ENCODE assay signal across 11 mouse cellular contexts in genomic region chr8:105367107-105367506, GRCm38 (mm10). TPM values are rescaled to one million over a fixed set of nuclear protein-coding genes. Genes with fewer than 3 reads are reported as not detected.
A peak's percentile ranks its signal among the peaks of the same experiment; 100 is the strongest.
DNase-seq lines count a peak whose midpoint lies in the region; ATAC-seq and TF ChIP-seq lines count a peak whose summit lies in the region.
"Had no signal": no experiment of that assay in that cellular context is flagged by ENCODE, and none has a peak within 500 bp of the region (broad histone marks: within the 10 kb centered on the region; RNA-seq: fewer than 3 reads in every experiment).

No protein-coding gene starts in this region.

- H3K27ac ChIP-seq in heart, adult 2 months, result no peak overlapping the region
- no peak overlapping the region for H3K27ac ChIP-seq in heart, embryonic 12.5 days (ENCODE audit: poor library complexity, severe bottlenecking)
- no peak overlapping the region for H3K27ac ChIP-seq in neural tube, embryonic 11.5 days (ENCODE audit: low read depth, low read length)
- H3K27ac ChIP-seq in bone marrow, adult 2 months (ENCODE audit: control insufficient read depth, insufficient read depth, low read depth, low read length, poor library complexity), result no peak overlapping the region
- H3K27ac ChIP-seq: forebrain, embryonic 10.5 days had no signal

- 85% methylated on average over 2 of the region's 2 CpGs for WGBS in heart, adult 2 months
- 67% methylated on average over 2 of the region's 2 CpGs for WGBS in heart, embryonic 12.5 days
- 74% methylated on average over 2 of the region's 2 CpGs for WGBS in neural tube, embryonic 11.5 days
- WGBS in bone marrow, adult 2 months, result 57% methylated on average over 2 of the region's 2 CpGs

- intact Hi-C loops in heart, adult 2 months (cut with DNase I), result no loop called here

- no peak for TF ChIP-seq POLR2A in heart, adult 2 months (IDR thresholded peaks at IDR 0.05; ENCODE audit: insufficient read depth, low read depth, low read length)
- TF ChIP-seq POLR2A in bone marrow, adult 2 months (IDR thresholded peaks at IDR 0.05; ENCODE audit: borderline replicate concordance, control insufficient read depth, low read depth, low read length), result no peak

- H3K4me3 ChIP-seq in heart, adult 2 months, result no peak overlapping the region
- H3K4me3 ChIP-seq in heart, embryonic 12.5 days, result no peak overlapping the region
- no peak overlapping the region for H3K4me3 ChIP-seq in neural tube, embryonic 11.5 days (ENCODE audit: low read depth, low read length)
- no peak overlapping the region for H3K4me3 ChIP-seq in bone marrow, adult 2 months (replicated peaks; ENCODE audit: control insufficient read depth, low read depth, low read length)
- H3K4me3 ChIP-seq: forebrain, embryonic 10.5 days; myocyte had no signal

- H3K4me2 ChIP-seq in heart, embryonic 12.5 days, result no peak overlapping the region
- H3K4me2 ChIP-seq in neural tube, embryonic 11.5 days (ENCODE audit: low read depth), result no peak overlapping the region

- no peaks in the 10 kb centered on the region for H3K79me2 ChIP-seq in heart, adult 2 months (replicated peaks; ENCODE audit: control insufficient read depth, insufficient read depth, low read length)

- TF ChIP-seq CTCF in heart, adult 2 months (IDR thresholded peaks at IDR 0.05), result peak; percentile 68
- TF ChIP-seq CTCF in bone marrow, adult 2 months (IDR thresholded peaks at IDR 0.05; ENCODE audit: control insufficient read depth, insufficient read depth, low read length), result peak; percentile 21; the same call in 1 of the 2 replicates

- DNase-seq in heart, adult 2 months, result no peak
- DNase-seq in neural tube, embryonic 11.5 days (ENCODE audit: low spot score), result peak; percentile 38
- no peak for DNase-seq in neural tube, embryonic 10.5 days (ENCODE audit: extremely low spot score, low spot score)
- DNase-seq in thymus, postnatal 25 days, result peak; percentile 29
- no peak for DNase-seq in heart, postnatal 4 days
- DNase-seq in frontal cortex, adult 2 months (ENCODE audit: extremely low spot score in 1 of 2, low spot score in 1 of 2), result no peak
- DNase-seq: cerebellum, adult 9-10 months had no signal

- no peaks in the 10 kb centered on the region for H3K9me3 ChIP-seq in heart, embryonic 12.5 days (replicated peaks)
- H3K9me3 ChIP-seq in neural tube, embryonic 11.5 days (ENCODE audit: control insufficient read depth, low read length), result no peaks in the 10 kb centered on the region
- H3K9me3 ChIP-seq: forebrain, embryonic 10.5 days had no signal

- peaks cover 3% of the 10 kb centered on the region for H3K4me1 ChIP-seq in heart, adult 2 months (ENCODE audit: control insufficient read depth, insufficient read depth, low read length)
- H3K4me1 ChIP-seq in heart, embryonic 12.5 days (replicated peaks), result peaks cover 15% of the 10 kb centered on the region; the same call in 1 of the 2 replicates
- H3K4me1 ChIP-seq in neural tube, embryonic 11.5 days (ENCODE audit: control insufficient read depth, insufficient read depth, low read length), result no peaks in the 10 kb centered on the region
- no peaks in the 10 kb centered on the region; the same call in 1 of the 2 replicates for H3K4me1 ChIP-seq in bone marrow, adult 2 months (ENCODE audit: control insufficient read depth, insufficient read depth, low read length)

- no peaks in the 10 kb centered on the region for H3K27me3 ChIP-seq in heart, adult 2 months (ENCODE audit: control insufficient read depth, insufficient read depth, low read length)
- no peaks in the 10 kb centered on the region; the same call in 1 of the 2 replicates for H3K27me3 ChIP-seq in heart, embryonic 12.5 days (replicated peaks)
- no peaks in the 10 kb centered on the region for H3K27me3 ChIP-seq in neural tube, embryonic 11.5 days (ENCODE audit: control insufficient read depth, insufficient read depth, low read length)

- TF ChIP-seq EP300 in heart, adult 2 months (IDR thresholded peaks at IDR 0.05; ENCODE audit: insufficient read depth, low read depth, low read length), result no peak

- no peaks in the 10 kb centered on the region for H3K36me3 ChIP-seq in heart, adult 2 months (ENCODE audit: control insufficient read depth, insufficient read depth, low read length)
- 0 out of 2 replicates have a peak, but pooled peaks cover 6% of the 10 kb centered on the region for H3K36me3 ChIP-seq in heart, embryonic 12.5 days
- no peaks in the 10 kb centered on the region for H3K36me3 ChIP-seq in neural tube, embryonic 11.5 days (ENCODE audit: control insufficient read depth, insufficient read depth, low read length)

- no peak for ATAC-seq in heart, embryonic 12.5 days (ENCODE audit: insufficient number of reproducible peaks, low FRiP score)
- ATAC-seq in neural tube, embryonic 11.5 days (ENCODE audit: insufficient read depth, low FRiP score, low TSS enrichment), result no peak

- no peak overlapping the region for H3K9ac ChIP-seq in heart, adult 2 months (ENCODE audit: low read depth, low read length)
- H3K9ac ChIP-seq in heart, embryonic 12.5 days, result no peak overlapping the region
- H3K9ac ChIP-seq in neural tube, embryonic 11.5 days (ENCODE audit: low read length), result no peak overlapping the region

RNA-seq across cellular contexts. Expression of gene Plekhg4, which starts 6.0 kb away (rescaled TPM):
- total RNA-seq in heart, adult 2 months (2021), result under 1 TPM in 1 of 2 experiments, not detected in 1; 0.10 TPM
- polyA plus RNA-seq in heart, adult 2 months (2012; rRNA removed), result 0.20 and 0.29 TPM in 2 replicates
- 0.23 TPM in 1 of 2 replicates, not detected in the other for polyA plus RNA-seq in heart, embryonic 12.5 days (2016; fragmentation: Nextera tagmentation; extraction: Ambion mirVana)
- polyA plus RNA-seq in neural tube, embryonic 11.5 days (2014; fragmentation: Nextera tagmentation; extraction: Ambion mirVana), result 0.54 and 0.89 TPM in 2 replicates
- not detected in 2 replicates for polyA plus RNA-seq in bone marrow, adult 2 months (2011; ENCODE audit: insufficient read depth, insufficient read length, low replicate concordance, missing spikeins)
- total RNA-seq in heart, postnatal 4 days (2021), result under 1 TPM in 1 of 2 experiments, not detected in 1; 0.17 TPM
- 3.2 TPM in 2 replicates for polyA plus RNA-seq in frontal cortex, adult 2 months (2012; rRNA removed)

RNA-seq across cellular contexts. Expression of gene Slc9a5, which starts 18.5 kb away (rescaled TPM):
- under 1 TPM; 0.36 to 0.37 TPM for total RNA-seq in heart, adult 2 months (2021)
- 1.7 and 2.1 TPM in 2 replicates for polyA plus RNA-seq in heart, adult 2 months (2012; rRNA removed)
- 1.6 and 2.0 TPM in 2 replicates for polyA plus RNA-seq in heart, embryonic 12.5 days (2016; fragmentation: Nextera tagmentation; extraction: Ambion mirVana)
- 4.1 TPM in 2 replicates for polyA plus RNA-seq in neural tube, embryonic 11.5 days (2014; fragmentation: Nextera tagmentation; extraction: Ambion mirVana)
- polyA plus RNA-seq in bone marrow, adult 2 months (2011; ENCODE audit: insufficient read depth, insufficient read length, low replicate concordance, missing spikeins), result 3.7 and 7.8 TPM in 2 replicates
- total RNA-seq in heart, postnatal 4 days (2021), result 1 to 10 TPM; 3.3 to 3.5 TPM
- 26.1 and 26.4 TPM in 2 replicates for polyA plus RNA-seq in frontal cortex, adult 2 months (2012; rRNA removed)

RNA-seq across cellular contexts. Expression of gene Fhod1, which starts 19.4 kb away (rescaled TPM):
- total RNA-seq in heart, adult 2 months (2021), result 1 to 10 TPM; 4.4 to 6.9 TPM
- polyA plus RNA-seq in heart, adult 2 months (2012; rRNA removed), result 14.2 and 17.3 TPM in 2 replicates
- 1.6 and 2.0 TPM in 2 replicates for polyA plus RNA-seq in heart, embryonic 12.5 days (2016; fragmentation: Nextera tagmentation; extraction: Ambion mirVana)
- polyA plus RNA-seq in neural tube, embryonic 11.5 days (2014; fragmentation: Nextera tagmentation; extraction: Ambion mirVana), result 1.8 and 1.9 TPM in 2 replicates
- polyA plus RNA-seq in bone marrow, adult 2 months (2011; ENCODE audit: insufficient read depth, insufficient read length, low replicate concordance, missing spikeins), result 24.6 and 66.3 TPM in 2 replicates
- 10 to 100 TPM in 1 of 2 experiments, 1 to 10 TPM in 1; 9.0 to 10.4 TPM for total RNA-seq in heart, postnatal 4 days (2021)
- polyA plus RNA-seq in frontal cortex, adult 2 months (2012; rRNA removed), result 3.8 and 4.2 TPM in 2 replicates

RNA-seq across cellular contexts. Expression of gene Tmem208, which starts 41.0 kb away (rescaled TPM):
- total RNA-seq in heart, adult 2 months (2021), result 10 to 100 TPM; 24.1 to 26.6 TPM
- polyA plus RNA-seq in heart, adult 2 months (2012; rRNA removed), result 43.6 and 51.9 TPM in 2 replicates
- 73.5 and 80.7 TPM in 2 replicates for polyA plus RNA-seq in heart, embryonic 12.5 days (2016; fragmentation: Nextera tagmentation; extraction: Ambion mirVana)
- 111 TPM in 2 replicates for polyA plus RNA-seq in neural tube, embryonic 11.5 days (2014; fragmentation: Nextera tagmentation; extraction: Ambion mirVana)
- 81.6 and 140 TPM in 2 replicates for polyA plus RNA-seq in bone marrow, adult 2 months (2011; ENCODE audit: insufficient read depth, insufficient read length, low replicate concordance, missing spikeins)
- total RNA-seq in heart, postnatal 4 days (2021), result 10 to 100 TPM; 29.8 to 32.3 TPM
- 73.1 and 74.3 TPM in 2 replicates for polyA plus RNA-seq in frontal cortex, adult 2 months (2012; rRNA removed)

RNA-seq across cellular contexts. Expression of gene Lrrc29, which starts 41.0 kb away (rescaled TPM):
- total RNA-seq in heart, adult 2 months (2021), result 1 to 10 TPM in 1 of 2 experiments, under 1 TPM in 1; 0.93 to 1.1 TPM
- 1.6 and 2.2 TPM in 2 replicates for polyA plus RNA-seq in heart, adult 2 months (2012; rRNA removed)
- polyA plus RNA-seq in heart, embryonic 12.5 days (2016; fragmentation: Nextera tagmentation; extraction: Ambion mirVana), result 1.3 TPM in 2 replicates
- 1.3 and 1.4 TPM in 2 replicates for polyA plus RNA-seq in neural tube, embryonic 11.5 days (2014; fragmentation: Nextera tagmentation; extraction: Ambion mirVana)
- 7.8 and 19.9 TPM in 2 replicates for polyA plus RNA-seq in bone marrow, adult 2 months (2011; ENCODE audit: insufficient read depth, insufficient read length, low replicate concordance, missing spikeins)
- total RNA-seq in heart, postnatal 4 days (2021), result 1 to 10 TPM; 2.5 to 2.7 TPM
- polyA plus RNA-seq in frontal cortex, adult 2 months (2012; rRNA removed), result 3.5 and 4.8 TPM in 2 replicates

Comparison
In these comparisons a context has a peak if more than half of its experiments do, and no peak if none do; other contexts are left out.
1. DNase-seq: peak in neural tube, embryonic 11.5 days (single experiment) and thymus, postnatal 25 days (single experiment); none in heart, adult 2 months (0 of 2), neural tube, embryonic 10.5 days (single experiment), heart, postnatal 4 days (single experiment) and frontal cortex, adult 2 months (0 of 2).